Mouse (Mus musculus) heart, postnatal 0 days (tissue): ENCODE measurements around the gene Sppl3.

Source experiments
- CTCF ChIP-seq: IDR thresholded peaks from 2 replicates; pipeline ENCODE4 v1.5.1; 2016; ENCODE audit warnings: antibody characterized with exemption, control low read depth, low read depth
- EP300 ChIP-seq: IDR thresholded peaks from 2 replicates; pipeline ENCODE4 v1.6.1; 2016; ENCODE audit warnings: antibody characterized with exemption, low read depth

DNA sequence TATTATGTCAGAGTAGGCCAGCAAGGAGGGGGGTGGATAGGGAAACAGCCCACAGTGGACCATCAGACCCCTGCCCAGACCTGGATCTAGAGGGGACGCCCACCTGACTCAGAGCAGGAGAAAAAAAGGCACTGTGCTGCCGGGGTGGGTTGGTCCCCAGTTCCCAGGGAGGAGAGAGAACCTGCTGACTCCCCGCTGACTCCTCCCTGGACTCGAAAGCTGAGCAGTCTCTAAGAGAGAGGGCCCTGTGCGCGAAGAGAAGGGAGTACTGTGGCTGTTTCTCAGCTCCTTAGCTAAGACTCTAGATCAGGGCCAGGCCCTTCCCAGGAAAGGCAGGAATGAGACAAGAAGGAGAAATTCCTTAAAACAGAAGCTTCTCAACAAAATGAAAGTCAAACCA is 133.5 kb downstream of the Sppl3 start:
- no peak for TF ChIP-seq EP300
- TF ChIP-seq CTCF = no peak
